In the genomic region with DNA sequence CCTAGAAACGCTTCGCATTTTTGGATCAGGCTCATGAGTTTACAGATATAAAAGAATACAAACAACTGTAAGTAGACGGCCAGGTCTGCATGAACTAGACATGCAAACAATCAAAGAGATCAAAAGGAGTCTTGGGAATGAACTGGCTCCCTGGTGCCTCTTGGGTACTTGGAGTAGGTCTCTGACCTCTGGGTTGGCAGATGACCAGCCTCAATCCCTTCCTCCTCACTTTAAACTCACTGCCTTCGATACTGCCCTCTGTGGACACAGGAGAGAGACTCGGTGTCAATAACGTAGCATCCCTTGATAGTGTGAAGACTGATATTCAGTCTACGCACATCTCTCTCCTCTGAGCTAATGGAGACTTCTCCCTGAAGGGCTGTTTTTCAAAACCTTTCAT, we compare ENCODE assay signal across 21 mouse cellular contexts.
"Had no signal": no experiment of that assay in that cellular context is flagged by ENCODE, and none has a peak within 500 bp of the region (broad histone marks: within the 10 kb centered on the region; RNA-seq: fewer than 3 reads in every experiment).

No protein-coding gene starts in this region.

- H3K27me3 ChIP-seq: intestine, embryonic 15.5 days; liver, embryonic 12.5 days; liver, embryonic 15.5 days; lung, embryonic 15.5 days; neural tube, embryonic 12.5 days; neural tube, embryonic 15.5 days had no signal

- H3K4me1 ChIP-seq: intestine, embryonic 15.5 days; liver, embryonic 12.5 days; liver, embryonic 15.5 days; lung, embryonic 15.5 days; neural tube, embryonic 12.5 days; neural tube, embryonic 15.5 days had no signal

- H3K4me3 ChIP-seq: intestine, embryonic 15.5 days; liver, embryonic 12.5 days; liver, embryonic 15.5 days; lung, embryonic 15.5 days; megakaryocyte, embryonic 14.5 days; neural tube, embryonic 12.5 days; neural tube, embryonic 15.5 days had no signal

- H3K9me3 ChIP-seq: intestine, embryonic 15.5 days; liver, embryonic 12.5 days; liver, embryonic 15.5 days; lung, embryonic 15.5 days; neural tube, embryonic 12.5 days; neural tube, embryonic 15.5 days had no signal

- ATAC-seq: hindbrain, embryonic 16.5 days; intestine, embryonic 15.5 days; liver, embryonic 12.5 days had no signal

- H3K4me2 ChIP-seq: intestine, embryonic 15.5 days; liver, embryonic 12.5 days; liver, embryonic 15.5 days; lung, embryonic 15.5 days; midbrain, embryonic 11.5 days; neural tube, embryonic 12.5 days; neural tube, embryonic 15.5 days had no signal

- DNase-seq: lung, adult 18-20 months; lung, postnatal 10 days; lung, postnatal 36 days; midbrain, embryonic 14.5 days; right cerebral cortex, adult 18-20 months; right cerebral cortex, postnatal 14 days; right cerebral cortex, postnatal 4 days; thymus, adult 2 months; thymus, postnatal 14 days; thymus, postnatal 4 days had no signal

- H3K36me3 ChIP-seq: intestine, embryonic 15.5 days; liver, embryonic 12.5 days; liver, embryonic 15.5 days; lung, embryonic 15.5 days; neural tube, embryonic 12.5 days; neural tube, embryonic 15.5 days had no signal

- H3K9ac ChIP-seq: intestine, embryonic 15.5 days; liver, embryonic 12.5 days; liver, embryonic 15.5 days; lung, embryonic 15.5 days; neural tube, embryonic 12.5 days; neural tube, embryonic 15.5 days had no signal

- H3K27ac ChIP-seq: intestine, embryonic 15.5 days; kidney, postnatal 0 days; liver, embryonic 12.5 days; liver, embryonic 15.5 days; lung, embryonic 15.5 days; neural tube, embryonic 12.5 days; neural tube, embryonic 15.5 days; stomach, postnatal 0 days had no signal
